Mouse (Mus musculus) liver, embryonic 13.5 days (tissue): ENCODE measurements around the gene Crebrf. TPM values are rescaled to one million over a fixed set of nuclear protein-coding genes. Genes with fewer than 3 reads are reported as not detected.

Experiments
- ATAC-seq: fragments of 200-750 bp; cut with Nextera tagmentation; 2 replicates; pipeline ENCODE4 v1.8.0; 2017; ENCODE audit warnings: low read depth, mild to moderate bottlenecking, moderate number of reproducible peaks, moderate library complexity
- DNase-seq: peaks from one replicate; pipeline ENCODE4 v3.0.0; 2022
- H3K27ac ChIP-seq: fragments of 300-500 bp; sonication (generic); 2 replicates; pipeline ENCODE4 v1.5.1; 2015; ENCODE audit warnings: moderate library complexity, mild to moderate bottlenecking, inconsistent platforms
- H3K27me3 ChIP-seq: fragments of 300-500 bp; sonication (generic); 2 replicates; pipeline ENCODE4 v1.6.1; 2015; ENCODE audit warnings: mild to moderate bottlenecking, inconsistent platforms
- H3K36me3 ChIP-seq: fragments of 300-500 bp; sonication (generic); 2 replicates; pipeline ENCODE4 v1.6.1; 2015; ENCODE audit warnings: mild to moderate bottlenecking, inconsistent platforms
- H3K4me1 ChIP-seq: fragments of 300-500 bp; sonication (generic); replicated peaks from 2 replicates; pipeline ENCODE4 v1.6.1; 2015; ENCODE audit warnings: inconsistent platforms
- H3K4me2 ChIP-seq: fragments of 300-500 bp; sonication (generic); 2 replicates; pipeline ENCODE4 v1.6.1; 2015; ENCODE audit warnings: inconsistent platforms, mild to moderate bottlenecking, moderate library complexity
- H3K4me3 ChIP-seq: fragments of 300-500 bp; sonication (generic); replicated peaks from 2 replicates; pipeline ENCODE4 v1.5.1; 2015; ENCODE audit warnings: mild to moderate bottlenecking, inconsistent platforms
- H3K9ac ChIP-seq: fragments of 300-500 bp; sonication (generic); 2 replicates; pipeline ENCODE4 v1.6.1; 2015; ENCODE audit warnings: mild to moderate bottlenecking, inconsistent platforms
- H3K9me3 ChIP-seq: fragments of 300-500 bp; sonication (generic); replicated peaks from 2 replicates; pipeline ENCODE4 v1.6.1; 2016; ENCODE audit warnings: inconsistent platforms
- WGBS: fragments of 180-500 bp; shearing (Covaris S2); methylation state at CpG from one replicate; pipeline ENCODE4 v1.1.7; 2015; ENCODE audit not compliant: insufficient replicate concordance; 5-methylcytosine and 5-hydroxymethylcytosine counted together
- polyA plus RNA-seq: library from polyadenylated mRNA; unstranded; fragments of >200 nt; fragmentation: Nextera tagmentation; extraction: Ambion mirVana; gene quantifications from 2 replicates; pipeline ENCODE4 v1.2.1, GENCODE M21; 2015

Crebrf gene
- polyA plus RNA-seq, 1 experiment from 2014 or later: 2.2 TPM

- WGBS: 50% methylated on average over 4 of the region's 4 CpGs
- no peaks in the 10 kb centered on the region for H3K36me3 ChIP-seq
- no peak overlapping the region for H3K4me3 ChIP-seq
- no peak overlapping the region for H3K4me2 ChIP-seq
- no peak for DNase-seq
- no peak overlapping the region for H3K27ac ChIP-seq
- no peaks in the 10 kb centered on the region for H3K27me3 ChIP-seq
- ATAC-seq: no peak
- no peaks in the 10 kb centered on the region for H3K9me3 ChIP-seq
- H3K4me1 ChIP-seq: no peaks in the 10 kb centered on the region
- no peak overlapping the region for H3K9ac ChIP-seq
Measured at GRCm38 (mm10) chr17:26742581-26742980, 27.1 kb downstream of the Crebrf start.

- Histone ChIP-seq H3K36me3 (no peaks in the 10 kb centered on the region), H3K9me3 (no peaks in the 10 kb centered on the region), H3K4me2 (no peak overlapping the region), H3K27ac (no peak overlapping the region), H3K9ac (no peak overlapping the region), H3K4me1 (no peaks in the 10 kb centered on the region), H3K4me3 (no peak overlapping the region), H3K27me3 (no peaks in the 10 kb centered on the region)
- ATAC-seq: no peak
- no peak for DNase-seq
- WGBS: 48% methylated on average over 1 of the region's 1 CpGs
Measured at GRCm38 (mm10) chr17:26743294-26743693, 27.8 kb downstream of the Crebrf start.

GRCm38 (mm10) chr17:26749975-26750374, 34.5 kb downstream of the Crebrf start:
- WGBS: 51% methylated on average over 3 of the region's 3 CpGs
- no peaks in the 10 kb centered on the region for H3K36me3 ChIP-seq
- DNase-seq (no peak), ATAC-seq (no peak)
- H3K4me3 ChIP-seq: no peak overlapping the region
- no peak overlapping the region for H3K4me2 ChIP-seq
- no peaks in the 10 kb centered on the region for H3K4me1 ChIP-seq
- H3K27me3 ChIP-seq: no peaks in the 10 kb centered on the region
- H3K9me3 ChIP-seq: no peaks in the 10 kb centered on the region
- H3K27ac ChIP-seq: no peak overlapping the region
- no peak overlapping the region for H3K9ac ChIP-seq

- no peaks in the 10 kb centered on the region for H3K4me1 ChIP-seq
- no peak overlapping the region for H3K9ac ChIP-seq
- no peaks in the 10 kb centered on the region for H3K36me3 ChIP-seq
- ATAC-seq (no peak), DNase-seq (no peak)
- no peak overlapping the region for H3K27ac ChIP-seq
- H3K4me3 ChIP-seq: no peak overlapping the region
- no peaks in the 10 kb centered on the region for H3K9me3 ChIP-seq
- WGBS: 27% methylated on average over 1 of the region's 1 CpGs
- no peak overlapping the region for H3K4me2 ChIP-seq
- no peaks in the 10 kb centered on the region for H3K27me3 ChIP-seq
Measured at GRCm38 (mm10) chr17:26752297-26752696, 36.8 kb downstream of the Crebrf start.

GRCm38 (mm10) chr17:26753476-26753875, 38.0 kb downstream of the Crebrf start:
- H3K4me2 ChIP-seq: no peak overlapping the region
- ATAC-seq (no peak), DNase-seq (no peak)
- H3K9me3 ChIP-seq: no peaks in the 10 kb centered on the region
- 65% methylated on average over 2 of the region's 2 CpGs for WGBS
- H3K4me1 ChIP-seq: no peaks in the 10 kb centered on the region
- H3K27ac ChIP-seq: no peak overlapping the region
- H3K4me3 ChIP-seq: no peak overlapping the region
- H3K36me3 ChIP-seq: no peaks in the 10 kb centered on the region
- H3K9ac ChIP-seq: no peak overlapping the region
- H3K27me3 ChIP-seq: no peaks in the 10 kb centered on the region

- ATAC-seq: peak; percentile 96
- WGBS: 36% methylated on average over 5 of the region's 5 CpGs
- H3K27ac ChIP-seq: peak overlapping the region; percentile 79
Measured at GRCm38 (mm10) chr17:26767100-26767753, 51.8 kb downstream of the Crebrf start.

GRCm38 (mm10) chr17:26767754-26768124, 52.3 kb downstream of the Crebrf start:
- ATAC-seq (0 out of 2 replicates have a peak, but pooled peaks have one; percentile 37), DNase-seq (no peak)
- H3K27me3 ChIP-seq: no peaks in the 10 kb centered on the region
- H3K27ac ChIP-seq: peak overlapping the region; percentile 79
- H3K4me3 ChIP-seq: no peak overlapping the region
- 0 out of 2 replicates have a peak, but pooled peaks cover 4% of the 10 kb centered on the region for H3K36me3 ChIP-seq
- 66% methylated on average over 2 of the region's 2 CpGs for WGBS
- H3K9ac ChIP-seq: no peak overlapping the region
- H3K4me2 ChIP-seq: 0 out of 2 replicates have a peak overlapping the region, but pooled peaks have one; percentile 15
- H3K9me3 ChIP-seq: no peaks in the 10 kb centered on the region
- H3K4me1 ChIP-seq: peaks cover 40% of the 10 kb centered on the region

More at GRCm38 (mm10) chr17:26767100-26767753, 51.8 kb downstream of the Crebrf start:
- Histone ChIP-seq H3K4me1 (peaks cover 40% of the 10 kb centered on the region), H3K4me3 (no peak overlapping the region), H3K9ac (no peak overlapping the region), H3K36me3 (0 out of 2 replicates have a peak, but pooled peaks cover 4% of the 10 kb centered on the region), H3K4me2 (peak overlapping the region; percentile 15), H3K9me3 (no peaks in the 10 kb centered on the region), H3K27me3 (no peaks in the 10 kb centered on the region)
- peak; percentile 34 for DNase-seq

GRCm38 (mm10) chr17:26776211-26776610, 60.8 kb downstream of the Crebrf start:
- H3K4me3 ChIP-seq: no peak overlapping the region
- H3K27me3 ChIP-seq: no peaks in the 10 kb centered on the region
- ATAC-seq (no peak), DNase-seq (no peak)
- H3K4me2 ChIP-seq: no peak overlapping the region
- H3K9ac ChIP-seq: no peak overlapping the region
- H3K36me3 ChIP-seq: no peaks in the 10 kb centered on the region
- H3K27ac ChIP-seq: no peak overlapping the region
- peaks cover 28% of the 10 kb centered on the region for H3K4me1 ChIP-seq
- 48% methylated on average over 10 of the region's 10 CpGs for WGBS
- no peaks in the 10 kb centered on the region for H3K9me3 ChIP-seq

GRCm38 (mm10) chr17:26778001-26778400, 62.6 kb downstream of the Crebrf start:
- ATAC-seq (peak; percentile 56), DNase-seq (no peak)
- H3K9me3 ChIP-seq: no peaks in the 10 kb centered on the region
- no peak overlapping the region for H3K27ac ChIP-seq
- no peaks in the 10 kb centered on the region for H3K36me3 ChIP-seq
- H3K4me2 ChIP-seq: no peak overlapping the region
- H3K4me1 ChIP-seq: peaks cover 46% of the 10 kb centered on the region
- H3K27me3 ChIP-seq: no peaks in the 10 kb centered on the region
- H3K4me3 ChIP-seq: no peak overlapping the region
- 55% methylated on average over 4 of the region's 4 CpGs for WGBS
- no peak overlapping the region for H3K9ac ChIP-seq

- peaks cover 3% of the 10 kb centered on the region for H3K36me3 ChIP-seq
- H3K9ac ChIP-seq: no peak overlapping the region
- no peak overlapping the region for H3K4me2 ChIP-seq
- H3K27ac ChIP-seq: no peak overlapping the region
- H3K9me3 ChIP-seq: no peaks in the 10 kb centered on the region
- WGBS: 86% methylated on average over 3 of the region's 3 CpGs
- H3K4me1 ChIP-seq: peaks cover 52% of the 10 kb centered on the region
- no peak overlapping the region for H3K4me3 ChIP-seq
- ATAC-seq: no peak
- H3K27me3 ChIP-seq: no peaks in the 10 kb centered on the region
- DNase-seq: no peak
Measured at GRCm38 (mm10) chr17:26778430-26779100, 63.1 kb downstream of the Crebrf start.

GRCm38 (mm10) chr17:26779471-26779870, 64.0 kb downstream of the Crebrf start:
- 80% methylated on average over 2 of the region's 2 CpGs for WGBS
- peaks cover 61% of the 10 kb centered on the region for H3K4me1 ChIP-seq

More at GRCm38 (mm10) chr17:26779471-26779870, 64.0 kb downstream of the Crebrf start:
- Histone ChIP-seq H3K36me3 (peaks cover 12% of the 10 kb centered on the region), H3K4me3 (no peak overlapping the region), H3K27ac (no peak overlapping the region), H3K9ac (no peak overlapping the region), H3K9me3 (no peaks in the 10 kb centered on the region), H3K4me2 (no peak overlapping the region), H3K27me3 (no peaks in the 10 kb centered on the region)
- DNase-seq: no peak
- no peak for ATAC-seq
